Mouse (Mus musculus) brown adipose tissue, adult 24 weeks (tissue): ENCODE measurements at regions not wholly inside any gene's neighbourhood (a gene's known extent, or its start where the extent isn't known, plus 50 kb on each side); places are given as distances from the start of the nearest gene placed in this dataset.

Experiments used
- H3K27ac ChIP-seq: fragments of 200-500 bp; replicated peaks from 2 replicates; pipeline ENCODE4 v1.5.1; 2012; ENCODE audit warnings: low read depth, mild to moderate bottlenecking, low read length
- H3K4me1 ChIP-seq: fragments of 200-500 bp; 2 replicates; pipeline ENCODE4 v1.6.1; 2012; ENCODE audit warnings: low read length, mixed read lengths; ENCODE audit not compliant: control insufficient read depth, insufficient read depth, insufficient read length
- H3K4me3 ChIP-seq: fragments of 200-500 bp; 2 replicates; pipeline ENCODE4 v1.5.1; 2012; ENCODE audit warnings: low read depth, mild to moderate bottlenecking, low read length, moderate library complexity; ENCODE audit not compliant: insufficient read depth

- H3K27ac ChIP-seq: no peak overlapping the region
- peaks cover 10% of the 10 kb centered on the region for H3K4me1 ChIP-seq
- H3K4me3 ChIP-seq: no peak overlapping the region
These were observed 134.9 kb downstream of the Foxo1 start for GRCm38 (mm10) chr3:52403032-52403431.
